11 mouse cellular contexts compared by ENCODE assay signal in the genomic region with DNA sequence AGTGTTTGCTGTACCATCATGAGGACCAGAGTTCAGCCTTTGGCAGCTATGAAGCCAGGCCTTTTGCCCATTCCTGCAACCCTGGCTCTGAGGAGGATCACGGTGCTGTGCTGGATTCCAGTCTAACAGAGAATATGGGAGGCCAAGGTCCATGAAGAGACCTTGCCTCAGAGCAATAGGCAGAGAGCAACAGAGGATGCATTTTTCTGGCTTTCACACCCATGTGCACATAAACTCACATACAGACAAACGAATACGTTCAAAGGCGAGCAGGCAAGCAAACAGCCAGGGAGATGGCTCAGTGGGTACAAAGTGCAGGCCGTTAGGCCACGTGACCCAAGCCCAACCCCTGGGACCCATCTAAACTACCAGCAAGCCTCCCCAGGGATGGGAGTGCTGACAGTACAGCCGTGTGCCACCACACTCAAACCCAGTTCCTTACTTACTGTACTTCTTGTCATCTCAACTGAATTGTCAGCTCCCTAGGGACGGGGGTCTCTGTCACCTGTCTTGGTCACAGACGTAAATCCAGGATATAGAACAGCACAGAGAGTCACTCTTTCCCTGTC. TPM values are rescaled to one million over a fixed set of nuclear protein-coding genes. Genes with fewer than 3 reads are reported as not detected.
DNase-seq lines count a peak whose midpoint lies in the region; ATAC-seq and TF ChIP-seq lines count a peak whose summit lies in the region.
"Had no signal": no experiment of that assay in that cellular context is flagged by ENCODE, and none has a peak within 500 bp of the region (broad histone marks: within the 10 kb centered on the region; RNA-seq: fewer than 3 reads in every experiment).

No protein-coding gene starts in this region.

- dilution Hi-C loops in CH12.LX (cut with MboI; ENCODE audit: extremely low pct_ligation_motif_present, extremely low pct_unique_long_range_greater_than_20kb, low sequenced_read_pairs): no loop called here

- in situ Hi-C loops in CH12.LX (cut with MboI; ENCODE audit: low pct_ligation_motif_present, low pct_unique_long_range_greater_than_20kb, low sequenced_read_pairs): no loop called here

- no peak for TF ChIP-seq CTCF in CH12.LX (conservative IDR thresholded peaks at IDR 0.05 in 1 of 2, IDR thresholded peaks at IDR 0.05 in 1 of 2; ENCODE audit: low read depth in 2 of 2, low read length in 2 of 2)
- TF ChIP-seq CTCF in liver, postnatal 0 days (IDR thresholded peaks at IDR 0.05; ENCODE audit: low read depth): no peak

- H3K27me3 ChIP-seq in CH12.LX (replicated peaks): no peaks in the 10 kb centered on the region
- H3K27me3 ChIP-seq in liver, postnatal 0 days (ENCODE audit: insufficient read depth, low read length): no peaks in the 10 kb centered on the region

- no peak overlapping the region for H3K4me2 ChIP-seq in CH12.LX (ENCODE audit: insufficient read depth, low read depth, poor library complexity, severe bottlenecking)
- peak overlapping the region; percentile 73 for H3K4me2 ChIP-seq in liver, postnatal 0 days (ENCODE audit: low read depth, low read length)
- H3K4me2 ChIP-seq: hindbrain, embryonic 14.5 days had no signal

- no peak for DNase-seq in CH12.LX (ENCODE audit: extremely low read depth)
- DNase-seq in kidney, postnatal 10 days: peak; percentile 46
- peak; percentile 76 for DNase-seq in liver, postnatal 0 days
- DNase-seq in cerebellum, adult 11 months: no peak
- no peak for DNase-seq in ovary, postnatal 10 days (ENCODE audit: low spot score)
- no peak for DNase-seq in retina, postnatal 1 day
- DNase-seq: cerebellum, postnatal 14 days had no signal

- H3K27ac ChIP-seq in CH12.LX (ENCODE audit: insufficient read depth, low read depth): no peak overlapping the region
- H3K27ac ChIP-seq in liver, postnatal 0 days (ENCODE audit: low read depth): peak overlapping the region; percentile 90
- H3K27ac ChIP-seq: heart, embryonic 10.5 days; hindbrain, embryonic 14.5 days had no signal

- 33% methylated on average over 9 of the region's 9 CpGs for WGBS in liver, postnatal 0 days (ENCODE audit: insufficient replicate concordance)

- no peaks in the 10 kb centered on the region for H3K79me2 ChIP-seq in CH12.LX (replicated peaks; ENCODE audit: control insufficient read depth, extremely low read depth, insufficient read depth, poor library complexity, severe bottlenecking)

- no peak for TF ChIP-seq POLR2A in CH12.LX (IDR thresholded peaks at IDR 0.05; ENCODE audit: low read depth, low read length)

- no peak overlapping the region for H3K9ac ChIP-seq in CH12.LX (ENCODE audit: insufficient read depth, low read depth)
- peak overlapping the region; percentile 31 for H3K9ac ChIP-seq in liver, postnatal 0 days (replicated peaks)
- H3K9ac ChIP-seq: hindbrain, embryonic 14.5 days had no signal

- ATAC-seq in erythroblast, adult 5-6 weeks (replicated peaks; ENCODE audit: low FRiP score, poor library complexity, severe bottlenecking): 0 out of 2 replicates have a peak, but pooled peaks have one; percentile 18
- ATAC-seq in liver, postnatal 0 days: peak; percentile 78

- no peak overlapping the region for H3K4me3 ChIP-seq in CH12.LX (replicated peaks in 1 of 3; ENCODE audit: low read depth in 2 of 3, low read length in 2 of 3, poor library complexity in 1 of 3)
- H3K4me3 ChIP-seq in liver, postnatal 0 days (ENCODE audit: low read depth, low read length): peak overlapping the region; percentile 27
- H3K4me3 ChIP-seq: heart, embryonic 10.5 days had no signal

- TF ChIP-seq RAD21 in CH12.LX (IDR thresholded peaks at IDR 0.05; ENCODE audit: low read depth, low read length): no peak

- H3K4me1 ChIP-seq in CH12.LX (ENCODE audit: control insufficient read depth in 1 of 2, insufficient read depth in 2 of 2): peaks cover 0 to 15% of the 10 kb centered on the region in 2 experiments; a peak in 1 of 4 replicates
- peaks cover 61% of the 10 kb centered on the region for H3K4me1 ChIP-seq in liver, postnatal 0 days (ENCODE audit: insufficient read depth)

- no peak for TF ChIP-seq EP300 in CH12.LX (IDR thresholded peaks at IDR 0.05; ENCODE audit: low read length)
- TF ChIP-seq EP300 in liver, postnatal 0 days (IDR thresholded peaks at IDR 0.05; ENCODE audit: low read depth): no peak

- H3K36me3 ChIP-seq in CH12.LX (replicated peaks in 1 of 2; ENCODE audit: control insufficient read depth in 1 of 2, insufficient read depth in 1 of 2, low read length in 1 of 2): peaks cover 0 to 24% of the 10 kb centered on the region in 2 experiments
- H3K36me3 ChIP-seq in liver, postnatal 0 days (replicated peaks; ENCODE audit: insufficient read depth, low read length): no peaks in the 10 kb centered on the region
- H3K36me3 ChIP-seq: heart, embryonic 10.5 days had no signal

- no peaks in the 10 kb centered on the region for H3K9me3 ChIP-seq in CH12.LX (replicated peaks; ENCODE audit: low read length)
- H3K9me3 ChIP-seq in liver, postnatal 0 days (ENCODE audit: low read length): no peaks in the 10 kb centered on the region
- H3K9me3 ChIP-seq: heart, embryonic 10.5 days had no signal

TF ChIP-seq in CH12.LX, 34 proteins besides CTCF, POLR2A, EP300 and RAD21:
- TF ChIP-seq TCF12 (IDR thresholded peaks at IDR 0.05; ENCODE audit: low read depth, low read length) (no peak), SIN3A (IDR thresholded peaks at IDR 0.05; ENCODE audit: low read length) (no peak), USF2 (conservative IDR thresholded peaks at IDR 0.05; ENCODE audit: low read depth, low read length) (0 out of 2 replicates have a peak, but pooled peaks have one; percentile 11), ZNF384 (IDR thresholded peaks at IDR 0.05; ENCODE audit: low read depth, low read length) (no peak)
TF ChIP-seq in CH12.LX: peak in this region for 1.

RNA-seq across cellular contexts. Expression of a gene that starts 34.7 kb away (rescaled TPM):
- total RNA-seq in CH12.LX (2012; rRNA removed) (1.3 and 3.0 TPM in 2 replicates), CH12.LX (2014; rRNA removed) (0.35 and 0.38 TPM in 2 replicates)
- polyA plus RNA-seq in CH12.LX (2012; ENCODE audit: insufficient read length, low read depth): 0.97 and 1.9 TPM in 2 replicates
- total RNA-seq in erythroblast, adult 5-6 weeks (2015; ENCODE audit: low replicate concordance): not detected in 2 replicates
- total RNA-seq in erythroblast, adult 5-6 weeks (2017; ENCODE audit: low replicate concordance): not detected in 2 replicates
- 0.63 and 0.69 TPM in 2 replicates for polyA plus RNA-seq in liver, postnatal 0 days (2015; fragmentation: Nextera tagmentation; extraction: Ambion mirVana)
- total RNA-seq: megakaryocyte, adult 5-6 weeks had no signal

RNA-seq across cellular contexts. Expression of a gene that starts 49.3 kb away (rescaled TPM):
- total RNA-seq in CH12.LX (2012; rRNA removed) (not detected in 2 replicates), CH12.LX (2014; rRNA removed) (not detected in 2 replicates)
- polyA plus RNA-seq in CH12.LX (2012; ENCODE audit: insufficient read length, low read depth): not detected in 2 replicates
- not detected in 2 replicates for total RNA-seq in erythroblast, adult 5-6 weeks (2015; ENCODE audit: low replicate concordance)
- total RNA-seq in erythroblast, adult 5-6 weeks (2017; ENCODE audit: low replicate concordance): not detected in 2 replicates
- 5.5 and 5.8 TPM in 2 replicates for polyA plus RNA-seq in liver, postnatal 0 days (2015; fragmentation: Nextera tagmentation; extraction: Ambion mirVana)
- total RNA-seq: megakaryocyte, adult 5-6 weeks had no signal

RNA-seq across cellular contexts. Expression of a gene that starts 56.7 kb away (rescaled TPM):
- total RNA-seq in CH12.LX (2012; rRNA removed) (25.6 and 29.1 TPM in 2 replicates), CH12.LX (2014; rRNA removed) (not detected in 2 replicates)
- polyA plus RNA-seq in CH12.LX (2012; ENCODE audit: insufficient read length, low read depth): 3.7 and 4.1 TPM in 2 replicates
- 15.5 and 18.8 TPM in 2 replicates for total RNA-seq in erythroblast, adult 5-6 weeks (2015; ENCODE audit: low replicate concordance)
- total RNA-seq in erythroblast, adult 5-6 weeks (2017; ENCODE audit: low replicate concordance): 6.8 and 7.6 TPM in 2 replicates
- polyA plus RNA-seq in liver, postnatal 0 days (2015; fragmentation: Nextera tagmentation; extraction: Ambion mirVana): 84.8 and 94.7 TPM in 2 replicates

Comparison
In these comparisons a context has a peak if more than half of its experiments do, and no peak if none do; other contexts are left out.
1. DNase-seq: peak in kidney, postnatal 10 days (single experiment) and liver, postnatal 0 days (single experiment); none in CH12.LX (single experiment), cerebellum, adult 11 months (single experiment), ovary, postnatal 10 days (single experiment) and retina, postnatal 1 day (single experiment).